Mouse (Mus musculus): ENCODE measurements at regions not wholly inside any gene's neighbourhood (a gene's known extent, or its start where the extent isn't known, plus 50 kb on each side); places are given as distances from the start of the nearest gene placed in this dataset.
"Not testable (repeated sequence)": the region's sequence is repeated elsewhere in the genome, so short reads cannot be mapped to it uniquely, and the experiment has no call there.

GRCm38 (mm10) chr1:137223052-137223451 is 262.8 kb upstream of the Nr5a2 start:
- no peak for DNase-seq (ENCODE audit: low spot score in 2 of 2)

- peak in 1 of 2 experiments; percentile 7 for DNase-seq (ENCODE audit: low spot score in 2 of 2)
Measured at GRCm38 (mm10) chr1:137221087-137222057, 261.1 kb upstream of the Nr5a2 start.

- DNase-seq (ENCODE audit: low spot score in 2 of 2) = no peak
Measured at GRCm38 (mm10) chr1:137220226-137220625, 260.0 kb upstream of the Nr5a2 start.

GRCm38 (mm10) chr1:137218611-137219010 is 258.4 kb upstream of the Nr5a2 start:
- no peak for DNase-seq (ENCODE audit: low spot score in 2 of 2)

- no peak for DNase-seq (ENCODE audit: low spot score in 2 of 2)
Measured at GRCm38 (mm10) chr1:137218096-137218495, 257.8 kb upstream of the Nr5a2 start.

- no peak for DNase-seq (ENCODE audit: low spot score in 2 of 2)
Measured at GRCm38 (mm10) chr1:137217206-137217605, 257.0 kb upstream of the Nr5a2 start.

GRCm38 (mm10) chr1:137214328-137214727 is 254.1 kb upstream of the Nr5a2 start:
- DNase-seq (ENCODE audit: low spot score in 2 of 2) = not testable (repeated sequence)

GRCm38 (mm10) chr1:137213717-137214116 is 253.5 kb upstream of the Nr5a2 start:
- DNase-seq (ENCODE audit: low spot score in 2 of 2) = no peak

- no peak for DNase-seq (ENCODE audit: low spot score in 2 of 2)
Measured at GRCm38 (mm10) chr1:137212856-137213255, 252.6 kb upstream of the Nr5a2 start.

GRCm38 (mm10) chr1:137204371-137204770 is 244.1 kb upstream of the Nr5a2 start:
- DNase-seq (ENCODE audit: low spot score in 2 of 2) = no peak

- DNase-seq (ENCODE audit: low spot score in 2 of 2) = no peak
Measured at GRCm38 (mm10) chr1:137203512-137203911, 243.3 kb upstream of the Nr5a2 start.

GRCm38 (mm10) chr1:137200931-137201330 is 240.7 kb upstream of the Nr5a2 start:
- DNase-seq (ENCODE audit: low spot score in 2 of 2) = no peak

GRCm38 (mm10) chr1:137195962-137196361 is 235.7 kb upstream of the Nr5a2 start:
- no peak for DNase-seq (ENCODE audit: low spot score in 2 of 2)

- DNase-seq (ENCODE audit: low spot score in 2 of 2) = no peak
Measured at GRCm38 (mm10) chr1:137195065-137195620, 234.9 kb upstream of the Nr5a2 start.

GRCm38 (mm10) chr1:137178231-137178630 is 218.0 kb upstream of the Nr5a2 start:
- DNase-seq (ENCODE audit: low spot score in 2 of 2) = no peak

GRCm38 (mm10) chr1:137176696-137177095 is 216.4 kb upstream of the Nr5a2 start:
- no peak for DNase-seq (ENCODE audit: low spot score in 2 of 2)

GRCm38 (mm10) chr1:137174081-137174480 is 213.8 kb upstream of the Nr5a2 start:
- DNase-seq (ENCODE audit: low spot score in 2 of 2) = no peak

- no peak for DNase-seq (ENCODE audit: low spot score in 2 of 2)
Measured at GRCm38 (mm10) chr1:137172128-137172527, 211.9 kb upstream of the Nr5a2 start.

GRCm38 (mm10) chr1:137171451-137171850 is 211.2 kb upstream of the Nr5a2 start:
- no peak for DNase-seq (ENCODE audit: low spot score in 2 of 2)

GRCm38 (mm10) chr1:137147891-137148290 is 187.6 kb upstream of the Nr5a2 start:
- no peak for DNase-seq (ENCODE audit: low spot score in 2 of 2)

- DNase-seq (ENCODE audit: low spot score in 2 of 2) = no peak
Measured at GRCm38 (mm10) chr1:137141879-137142570, 181.8 kb upstream of the Nr5a2 start.

GRCm38 (mm10) chr1:137141372-137141771 is 181.1 kb upstream of the Nr5a2 start:
- no peak for DNase-seq (ENCODE audit: low spot score in 2 of 2)

Measured in right cerebral cortex, adult 2 months (tissue).